Mouse (Mus musculus) lung, postnatal 0 days (tissue): ENCODE results near the gene Rslcan18. TPM values are rescaled to one million over a fixed set of nuclear protein-coding genes. Genes with fewer than 3 reads are reported as not detected.
A peak's percentile ranks its signal among the peaks of the same experiment; 100 is the strongest.

Experiments used
- ATAC-seq: fragments of 200-750 bp; cut with Nextera tagmentation; 2 replicates; pipeline ENCODE4 v1.8.0; 2017; ENCODE audit warnings: moderate library complexity
- DNase-seq: peaks from one replicate; pipeline ENCODE4 v3.0.0-alpha.2; 2016; ENCODE audit warnings: low spot score
- H3K27ac ChIP-seq: fragments of 300-500 bp; sonication (generic); 2 replicates; pipeline ENCODE4 v1.5.1; 2014; ENCODE audit warnings: antibody characterized with exemption, mild to moderate bottlenecking, low read length, mixed read lengths
- H3K27me3 ChIP-seq: fragments of 300-500 bp; sonication (generic); replicated peaks from 2 replicates; pipeline ENCODE4 v1.6.1; 2014; ENCODE audit warnings: low read length, mixed read lengths; ENCODE audit not compliant: insufficient read depth
- H3K36me3 ChIP-seq: fragments of 300-500 bp; sonication (generic); 2 replicates; pipeline ENCODE4 v1.6.1; 2014; ENCODE audit warnings: low read length, mixed read lengths; ENCODE audit not compliant: insufficient read depth
- H3K4me1 ChIP-seq: fragments of 300-500 bp; sonication (generic); 2 replicates; pipeline ENCODE4 v1.6.1; 2014; ENCODE audit warnings: antibody characterized with exemption, low read depth, low read length, mixed read lengths; ENCODE audit not compliant: insufficient read depth
- H3K4me2 ChIP-seq: fragments of 300-500 bp; sonication (generic); replicated peaks from 2 replicates; pipeline ENCODE4 v1.6.1; 2014; ENCODE audit warnings: low read depth, mild to moderate bottlenecking, low read length, moderate library complexity, mixed read lengths
- H3K4me3 ChIP-seq: fragments of 300-500 bp; sonication (generic); 2 replicates; pipeline ENCODE4 v1.5.1; 2014; ENCODE audit warnings: low read depth, low read length
- H3K9ac ChIP-seq: fragments of 300-500 bp; sonication (generic); replicated peaks from 2 replicates; pipeline ENCODE4 v1.6.1; 2014; ENCODE audit warnings: low read depth, mild to moderate bottlenecking
- H3K9me3 ChIP-seq: fragments of 300-500 bp; sonication (generic); 2 replicates; pipeline ENCODE4 v1.6.1; 2016; ENCODE audit warnings: low read length, mixed read lengths
- CTCF ChIP-seq: IDR thresholded peaks from 2 replicates; pipeline ENCODE4 v1.5.1; 2016; ENCODE audit warnings: antibody characterized with exemption, mild to moderate bottlenecking
- EP300 ChIP-seq: IDR thresholded peaks from 2 replicates; pipeline ENCODE4 v1.6.1; 2016; ENCODE audit warnings: antibody characterized with exemption, mild to moderate bottlenecking, control low read depth
- whole genome bisulfite sequencing: fragments of 180-500 bp; shearing (Covaris S2); extraction: QIAGEN DNeasy Blood & Tissue Kit; methylation state at CpG from one replicate; pipeline ENCODE4 v1.1.7; 2014; 5-methylcytosine and 5-hydroxymethylcytosine counted together
- polyA plus RNA-seq: library from polyadenylated mRNA; unstranded; fragments of >200 nt; fragmentation: Nextera tagmentation; extraction: Ambion mirVana; gene quantifications from 2 replicates; pipeline ENCODE4 v1.2.1, GENCODE M21; 2015

Rslcan18 gene
- polyA plus RNA-seq, 1 experiment from 2014 or later = 0.11 TPM

DNA sequence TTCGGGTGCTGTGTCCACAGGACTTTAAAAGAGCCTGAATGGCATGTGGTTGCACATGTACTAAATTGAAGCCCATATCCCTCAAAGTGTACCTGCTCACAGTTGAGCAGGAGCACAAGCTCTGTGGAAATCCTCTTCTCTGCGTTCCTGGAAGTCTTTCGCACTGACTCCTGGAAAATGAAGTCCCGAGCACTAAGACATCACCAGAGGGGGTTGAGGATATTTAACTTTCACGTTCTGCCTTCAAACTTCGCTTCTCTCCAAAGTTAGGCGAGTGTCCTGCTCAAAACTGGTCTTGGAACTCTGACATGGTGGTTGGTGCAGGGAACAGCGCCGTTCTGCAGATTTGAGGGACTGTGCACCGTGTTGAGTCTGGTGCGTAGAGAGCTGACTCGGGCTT is 4.0 kb downstream of the Rslcan18 start:
- Histone ChIP-seq H3K4me1 (peaks cover 3% of the 10 kb centered on the region; the same call in 1 of the 2 replicates), H3K4me3 (no peak overlapping the region), H3K4me2 (no peak overlapping the region), H3K27ac (no peak overlapping the region), H3K36me3 (no peaks in the 10 kb centered on the region), H3K9ac (no peak overlapping the region), H3K27me3 (no peaks in the 10 kb centered on the region), H3K9me3 (no peaks in the 10 kb centered on the region)
- DNase-seq (no peak), ATAC-seq (no peak)
- 78% methylated on average over 12 of the region's 12 CpGs for WGBS
- TF ChIP-seq CTCF = no peak
- no peak for TF ChIP-seq EP300

DNA sequence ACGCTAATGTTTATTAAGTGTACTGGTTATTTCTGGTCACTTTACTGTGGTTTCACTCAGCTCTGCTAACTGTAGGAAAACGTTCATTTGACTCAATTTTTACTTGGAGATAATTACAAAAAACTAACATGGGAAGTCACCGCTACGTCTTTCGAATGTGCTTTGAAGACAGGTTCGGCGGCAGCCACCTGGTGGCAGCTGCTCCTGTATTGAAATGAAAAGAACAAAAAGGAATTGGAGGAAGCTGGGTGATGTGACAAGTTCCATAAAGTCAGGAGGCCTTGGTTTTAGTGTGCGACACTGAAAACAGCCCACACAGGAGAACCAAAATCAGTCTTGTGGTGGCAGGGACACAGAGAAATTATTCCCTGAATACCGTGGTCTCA is 7.2 kb downstream of the Rslcan18 start:
- 5% methylated on average over 9 of the region's 9 CpGs for WGBS
- DNase-seq = no peak
- Histone ChIP-seq H3K4me2 (peak overlapping the region; percentile 42), H3K4me3 (peak overlapping the region; percentile 75), H3K9me3 (no peaks in the 10 kb centered on the region), H3K9ac (no peak overlapping the region), H3K4me1 (peaks cover 3% of the 10 kb centered on the region; the same call in 1 of the 2 replicates), H3K36me3 (no peaks in the 10 kb centered on the region), H3K27me3 (no peaks in the 10 kb centered on the region), H3K27ac (no peak overlapping the region)
- no peak; the same call in 1 of the 2 replicates for TF ChIP-seq CTCF
- no peak for TF ChIP-seq EP300
- peak; percentile 61 for ATAC-seq

DNA sequence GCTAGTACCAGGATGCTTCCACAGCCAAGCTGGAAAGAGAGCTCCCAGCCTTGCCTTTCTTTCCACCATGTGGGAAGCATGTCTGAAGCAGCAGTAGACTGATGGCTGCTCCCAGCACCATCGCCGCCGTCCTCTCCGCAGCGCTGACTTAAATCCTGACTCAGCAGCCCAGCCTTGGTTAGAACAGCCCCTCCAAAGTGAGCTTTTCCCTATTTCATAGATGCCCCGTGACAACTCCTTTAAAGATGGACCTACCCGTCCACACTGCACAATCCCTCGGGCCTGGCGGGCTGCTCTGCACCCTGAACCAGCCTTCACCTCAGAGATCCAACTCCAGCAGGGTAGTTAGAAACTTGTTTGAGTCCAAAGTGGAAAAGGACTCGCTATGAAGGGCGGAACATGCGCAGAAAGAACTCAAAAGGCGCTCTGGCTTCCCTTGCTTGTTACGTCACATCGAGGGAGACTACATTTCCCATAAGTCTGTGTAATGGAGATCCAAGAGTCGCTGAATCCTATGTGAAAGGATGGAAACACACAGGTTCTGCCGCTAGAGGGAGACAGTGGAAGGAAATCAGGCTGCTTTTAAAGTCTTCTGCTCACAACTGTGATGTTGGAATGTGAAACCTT is 7.8 kb downstream of the Rslcan18 start, which contains the start of gene Gm28557:
TSS of gene Gm28557 (minus strand) at position 411 of the 627 bp plus-strand sequence.
- ATAC-seq (peak; percentile 99), DNase-seq (peak; percentile 98)
- Histone ChIP-seq H3K27ac (peak within 1 kb of the TSS; percentile 86), H3K4me2 (peak within 1 kb of the TSS; percentile 75), H3K9me3 (no peaks in the 10 kb centered on the region), H3K4me3 (peak within 1 kb of the TSS; percentile 75), H3K27me3 (no peaks in the 10 kb centered on the region), H3K4me1 (peaks cover 3% of the 10 kb centered on the region; the same call in 1 of the 2 replicates), H3K9ac (peak within 1 kb of the TSS; percentile 67; the same call in 1 of the 2 replicates), H3K36me3 (no peaks in the 10 kb centered on the region)
- under 1% methylated on average over 17 of the region's 17 CpGs for WGBS
- peak; percentile 61; the same call in 1 of the 2 replicates for TF ChIP-seq EP300
- TF ChIP-seq CTCF = peak; percentile 92

DNA sequence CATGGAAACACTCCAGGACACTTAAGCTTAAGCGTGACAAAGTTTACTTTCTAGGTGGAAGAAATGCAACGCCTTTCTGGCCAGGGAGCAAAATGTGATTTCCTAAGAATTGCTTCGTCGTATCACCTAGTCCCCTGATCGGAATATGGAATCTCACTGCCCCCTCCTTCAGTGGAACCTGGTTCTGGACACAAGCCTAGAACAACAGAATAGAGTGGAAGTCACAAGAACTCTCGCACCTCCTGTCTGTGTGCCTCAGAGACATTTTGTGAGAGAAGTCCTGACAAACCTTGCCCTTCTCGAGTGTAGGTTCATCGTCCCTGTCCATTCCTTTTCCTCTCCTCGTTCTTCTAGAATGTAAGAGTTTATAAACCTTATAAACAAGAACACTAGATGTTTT is 8.4 kb downstream of the Rslcan18 start:
- ATAC-seq = no peak
- no peaks in the 10 kb centered on the region for H3K9me3 ChIP-seq
- peaks cover 3% of the 10 kb centered on the region; the same call in 1 of the 2 replicates for H3K4me1 ChIP-seq
- peak; percentile 8 for DNase-seq
- 32% methylated on average over 9 of the region's 9 CpGs for WGBS
- 0 out of 2 replicates have a peak overlapping the region, but pooled peaks have one; percentile 67 for H3K9ac ChIP-seq
- peak overlapping the region; percentile 86; the same call in 1 of the 2 replicates for H3K27ac ChIP-seq
- H3K36me3 ChIP-seq = no peaks in the 10 kb centered on the region
- H3K4me2 ChIP-seq = peak overlapping the region; percentile 75
- TF ChIP-seq CTCF (no peak), EP300 (no peak)
- H3K27me3 ChIP-seq = no peaks in the 10 kb centered on the region
- H3K4me3 ChIP-seq = peak overlapping the region; percentile 75

DNA sequence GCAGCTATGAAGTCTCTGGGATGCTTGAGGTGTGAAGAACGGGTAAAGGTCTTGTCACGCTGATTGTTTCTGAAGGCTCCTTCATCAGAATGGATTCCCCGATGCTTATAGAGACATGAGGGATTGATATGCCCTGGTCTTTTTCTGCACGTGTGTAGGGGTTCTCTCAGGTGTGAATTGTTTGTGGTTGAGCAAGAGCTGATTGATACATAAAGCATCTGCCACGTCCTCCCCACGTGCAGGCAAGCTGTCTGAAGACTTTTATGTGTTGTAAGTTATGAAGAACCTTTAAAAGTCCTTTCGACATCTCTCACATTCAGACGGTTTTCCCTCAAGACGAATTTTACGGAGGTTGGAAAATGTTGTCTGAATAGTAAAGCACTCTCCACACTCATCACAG is 18.2 kb downstream of the Rslcan18 start, which contains the start of gene Zfp708:
TSS of gene Zfp708 (minus strand) at position 101 of the 400 bp plus-strand sequence.
- peaks cover 7% of the 10 kb centered on the region for H3K36me3 ChIP-seq
- TF ChIP-seq EP300 (no peak), CTCF (no peak)
- no peak within 1 kb of the TSS for H3K27ac ChIP-seq
- no peak within 1 kb of the TSS for H3K9ac ChIP-seq
- H3K4me1 ChIP-seq = no peaks in the 10 kb centered on the region
- no peaks in the 10 kb centered on the region for H3K27me3 ChIP-seq
- no peak within 1 kb of the TSS for H3K4me2 ChIP-seq
- H3K9me3 ChIP-seq = no peaks in the 10 kb centered on the region
- no peak within 1 kb of the TSS for H3K4me3 ChIP-seq
- 84% methylated on average over 10 of the region's 10 CpGs for WGBS
- no peak for ATAC-seq
- no peak for DNase-seq

DNA sequence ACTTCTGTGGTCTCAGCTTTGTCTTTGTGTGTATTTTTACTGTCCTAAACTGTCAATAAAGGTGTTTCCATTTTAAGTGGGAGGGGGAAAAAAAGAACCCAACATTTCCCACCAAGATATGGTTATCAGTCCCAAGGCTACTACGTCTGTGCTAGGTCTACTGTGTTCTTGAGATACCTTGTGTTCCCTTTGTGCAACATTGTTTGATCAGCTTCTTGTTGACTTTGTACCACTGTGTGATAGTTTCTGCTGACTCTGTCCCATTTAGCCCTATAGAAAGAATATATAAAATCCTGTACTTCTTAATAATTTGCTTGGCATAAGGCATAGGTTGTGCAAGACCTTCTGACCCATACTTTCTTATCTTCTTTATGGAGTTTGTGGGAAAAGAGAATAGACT is 25.9 kb downstream of the Rslcan18 start:
- no peak for ATAC-seq
- DNase-seq = no peak
- Histone ChIP-seq H3K27ac (no peak overlapping the region), H3K4me2 (no peak overlapping the region), H3K27me3 (no peaks in the 10 kb centered on the region), H3K9me3 (no peaks in the 10 kb centered on the region), H3K4me3 (no peak overlapping the region), H3K36me3 (no peaks in the 10 kb centered on the region), H3K4me1 (no peaks in the 10 kb centered on the region), H3K9ac (no peak overlapping the region)
- no peak for TF ChIP-seq CTCF
- TF ChIP-seq EP300 = no peak
- WGBS = 55% methylated on average over 1 of the region's 1 CpGs
